Mouse (Mus musculus) erythroblast, adult 5-6 weeks (primary cell): ENCODE measurements around the gene Gas2. TPM values are rescaled to one million over a fixed set of nuclear protein-coding genes. Genes with fewer than 3 reads are reported as not detected.

Source experiments
- ATAC-seq: replicated peaks from 2 replicates; pipeline ENCODE4 v1.8.0; 2016; ENCODE audit warnings: moderate number of reproducible peaks, mild to moderate bottlenecking, moderate TSS enrichment, inconsistent platforms; ENCODE audit not compliant: poor library complexity, low FRiP score, severe bottlenecking
- total RNA-seq, 2 experiments: library from RNA; stranded (forward) in 1 of 2; stranded (reverse) in 1 of 2; fragments of 150-400 nt in 1 of 2; fragments of 200-764, 138-1000 nt in 1 of 2; gene quantifications; 2 replicates each; pipeline versions ENCODE4 v1.2.3 to v1.2.4; 2015 to 2017; ENCODE audit warnings: low replicate concordance in 2 of 2

Gas2 gene
- total RNA-seq, 2 experiments from 2014 or later = 1.8 to 2.7 TPM

GRCm38 (mm10) chr7:51879136-51879723 lies 17.4 kb downstream of the Gas2 start:
- ATAC-seq = no peak

- no peak for ATAC-seq
Measured at GRCm38 (mm10) chr7:51880121-51880520, 18.3 kb downstream of the Gas2 start.

- no peak for ATAC-seq
Measured at GRCm38 (mm10) chr7:51885345-51885744, 23.5 kb downstream of the Gas2 start.

GRCm38 (mm10) chr7:51887678-51888567 lies 26.1 kb downstream of the Gas2 start:
- no peak for ATAC-seq

GRCm38 (mm10) chr7:51889601-51890000 lies 27.8 kb downstream of the Gas2 start:
- no peak for ATAC-seq

- ATAC-seq = no peak
Measured at GRCm38 (mm10) chr7:51892224-51892965, 30.6 kb downstream of the Gas2 start.

- ATAC-seq = no peak
Measured at GRCm38 (mm10) chr7:51893008-51893407, 31.2 kb downstream of the Gas2 start.

GRCm38 (mm10) chr7:51894133-51894801 lies 32.5 kb downstream of the Gas2 start:
- ATAC-seq = no peak

GRCm38 (mm10) chr7:51894939-51895338 lies 33.1 kb downstream of the Gas2 start:
- no peak for ATAC-seq

GRCm38 (mm10) chr7:51899066-51899465 lies 37.3 kb downstream of the Gas2 start:
- ATAC-seq = no peak

- ATAC-seq = no peak
Measured at GRCm38 (mm10) chr7:51913292-51914050, 51.7 kb downstream of the Gas2 start.

GRCm38 (mm10) chr7:51914132-51914531 lies 52.3 kb downstream of the Gas2 start:
- ATAC-seq = no peak

- no peak for ATAC-seq
Measured at GRCm38 (mm10) chr7:51928761-51929519, 67.1 kb downstream of the Gas2 start.

- ATAC-seq = no peak
Measured at GRCm38 (mm10) chr7:51931217-51931616, 69.4 kb downstream of the Gas2 start.

GRCm38 (mm10) chr7:51937337-51937736 lies 75.5 kb downstream of the Gas2 start:
- ATAC-seq = no peak

GRCm38 (mm10) chr7:51940461-51940860 lies 78.6 kb downstream of the Gas2 start:
- no peak for ATAC-seq

- no peak for ATAC-seq
Measured at GRCm38 (mm10) chr7:51955424-51956041, 93.7 kb downstream of the Gas2 start.

- no peak for ATAC-seq
Measured at GRCm38 (mm10) chr7:51957766-51958165, 96.0 kb downstream of the Gas2 start.
